Mouse (Mus musculus): Measurements from ENCODE around the gene Nme7. TPM values are rescaled to one million over a fixed set of nuclear protein-coding genes. Genes with fewer than 3 reads are reported as not detected.
A peak's percentile ranks its signal among the peaks of the same experiment; 100 is the strongest.

Nme7 gene
- polyA plus RNA-seq, 1 experiment from 2014 or later: 43.9 TPM

DNA sequence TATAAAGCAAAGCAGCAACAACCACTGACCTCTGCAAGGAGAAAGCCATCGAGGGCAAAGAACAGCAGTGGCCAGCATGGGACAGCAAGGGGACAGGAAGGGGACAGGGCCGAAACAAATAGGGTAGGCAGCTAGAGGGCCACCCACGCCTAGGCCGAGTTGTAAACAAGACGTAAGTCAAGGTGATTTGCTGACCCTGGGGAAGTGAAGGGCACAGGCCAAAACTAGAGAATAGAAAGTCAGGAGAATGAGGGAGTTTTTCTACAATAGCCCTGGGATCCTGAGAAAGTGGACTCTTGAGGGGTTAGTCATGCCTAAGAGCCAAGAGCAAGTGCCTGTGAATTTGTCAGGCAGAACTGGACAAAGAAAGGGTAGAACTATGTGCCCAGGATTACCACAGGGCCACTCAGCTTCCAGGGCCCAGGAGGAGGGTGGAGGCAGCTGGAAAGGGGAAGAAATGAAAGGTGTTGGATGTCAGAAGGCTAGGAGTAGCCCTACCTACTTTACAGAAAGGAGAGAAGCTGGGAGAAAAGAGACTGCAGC lies 141.8 kb downstream of the Nme7 start:
- Histone ChIP-seq H3K27me3 (no peaks in the 10 kb centered on the region), H3K4me2 (replicated peaks) (no peak overlapping the region), H3K36me3 (no peaks in the 10 kb centered on the region), H3K9me3 (no peaks in the 10 kb centered on the region), H3K9ac (no peak overlapping the region), H3K4me1 (no peaks in the 10 kb centered on the region), H3K27ac (no peak overlapping the region), H3K4me3 (no peak overlapping the region)
- WGBS: 79% methylated on average over 5 of the region's 5 CpGs
- no peak for ATAC-seq (ENCODE audit: low FRiP score, low read depth)

DNA sequence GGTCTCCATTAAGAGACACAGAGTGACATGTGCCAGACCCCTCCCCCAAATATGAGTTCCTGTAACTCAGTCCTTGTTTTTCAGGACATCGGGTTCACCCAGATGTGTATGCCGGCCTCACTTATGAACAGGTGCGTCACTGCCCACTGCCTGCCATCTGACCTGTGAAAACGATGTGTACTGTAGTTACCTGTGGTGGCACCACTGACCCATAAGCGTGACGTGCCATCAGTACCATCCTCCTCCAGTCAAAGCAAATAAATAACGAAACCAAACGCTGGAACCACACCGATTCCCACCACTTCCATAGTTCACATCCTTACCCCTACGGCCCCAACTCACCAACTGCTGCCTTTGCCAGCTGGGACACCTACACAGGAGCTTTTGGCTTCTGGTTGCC lies 142.6 kb downstream of the Nme7 start:
- ATAC-seq (ENCODE audit: low FRiP score, low read depth): no peak
- H3K4me3 ChIP-seq: no peak overlapping the region
- H3K27me3 ChIP-seq: no peaks in the 10 kb centered on the region
- no peaks in the 10 kb centered on the region for H3K4me1 ChIP-seq
- no peak overlapping the region for H3K4me2 ChIP-seq (replicated peaks)
- H3K36me3 ChIP-seq: no peaks in the 10 kb centered on the region
- H3K27ac ChIP-seq: no peak overlapping the region
- 89% methylated on average over 10 of the region's 10 CpGs for WGBS
- no peak overlapping the region for H3K9ac ChIP-seq
- H3K9me3 ChIP-seq: no peaks in the 10 kb centered on the region

DNA sequence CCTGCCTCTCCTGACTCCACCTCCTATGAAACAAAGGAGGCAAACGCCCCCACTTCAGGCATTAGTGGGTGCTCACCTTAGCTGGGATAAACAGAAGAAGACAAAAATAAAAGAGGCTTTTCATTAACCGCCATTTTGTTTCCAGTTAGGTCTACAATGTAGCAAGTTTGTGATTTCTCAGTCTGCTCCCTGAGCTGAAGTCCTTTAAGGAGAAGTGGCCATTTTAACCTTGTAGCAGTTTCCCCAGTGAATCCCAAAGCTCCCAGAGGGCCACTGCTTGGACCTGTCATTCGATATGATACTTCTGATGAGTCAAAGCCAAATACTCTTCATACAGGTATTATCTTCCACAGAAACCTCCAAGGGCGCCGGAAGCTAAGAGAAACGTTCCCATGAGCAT lies 143.6 kb downstream of the Nme7 start:
- no peak overlapping the region for H3K27ac ChIP-seq
- H3K4me3 ChIP-seq: no peak overlapping the region
- no peak overlapping the region for H3K9ac ChIP-seq
- H3K27me3 ChIP-seq: no peaks in the 10 kb centered on the region
- H3K36me3 ChIP-seq: no peaks in the 10 kb centered on the region
- ATAC-seq (ENCODE audit: low FRiP score, low read depth): no peak
- H3K9me3 ChIP-seq: no peaks in the 10 kb centered on the region
- H3K4me1 ChIP-seq: no peaks in the 10 kb centered on the region
- 93% methylated on average over 6 of the region's 6 CpGs for WGBS
- no peak overlapping the region for H3K4me2 ChIP-seq (replicated peaks)

DNA sequence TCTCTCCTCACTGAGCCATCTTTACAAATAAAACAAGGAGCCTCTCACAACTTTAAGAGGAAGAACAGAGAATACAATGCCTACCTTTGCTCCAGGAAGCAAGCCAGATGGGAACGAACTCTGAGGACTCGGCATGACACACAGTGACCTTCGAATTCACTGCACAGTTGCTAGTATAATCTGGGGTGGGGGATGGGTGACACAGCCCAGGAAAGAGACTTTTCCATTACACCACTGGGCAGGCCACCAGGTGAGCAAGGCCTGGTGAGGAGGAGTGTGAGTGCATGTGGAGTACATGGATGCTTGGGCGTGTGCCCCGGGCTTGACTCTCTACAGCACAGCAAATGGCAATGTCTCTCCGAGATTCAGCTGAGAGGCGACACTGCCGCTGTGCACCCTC lies 145.7 kb downstream of the Nme7 start:
- Histone ChIP-seq H3K36me3 (no peaks in the 10 kb centered on the region), H3K27ac (no peak overlapping the region), H3K27me3 (peaks cover 2% of the 10 kb centered on the region; the same call in 1 of the 2 replicates), H3K9ac (no peak overlapping the region), H3K4me1 (peaks cover 5% of the 10 kb centered on the region), H3K4me2 (replicated peaks) (no peak overlapping the region), H3K9me3 (no peaks in the 10 kb centered on the region), H3K4me3 (no peak overlapping the region)
- WGBS: 88% methylated on average over 8 of the region's 8 CpGs
- no peak for ATAC-seq (ENCODE audit: low FRiP score, low read depth)

DNA sequence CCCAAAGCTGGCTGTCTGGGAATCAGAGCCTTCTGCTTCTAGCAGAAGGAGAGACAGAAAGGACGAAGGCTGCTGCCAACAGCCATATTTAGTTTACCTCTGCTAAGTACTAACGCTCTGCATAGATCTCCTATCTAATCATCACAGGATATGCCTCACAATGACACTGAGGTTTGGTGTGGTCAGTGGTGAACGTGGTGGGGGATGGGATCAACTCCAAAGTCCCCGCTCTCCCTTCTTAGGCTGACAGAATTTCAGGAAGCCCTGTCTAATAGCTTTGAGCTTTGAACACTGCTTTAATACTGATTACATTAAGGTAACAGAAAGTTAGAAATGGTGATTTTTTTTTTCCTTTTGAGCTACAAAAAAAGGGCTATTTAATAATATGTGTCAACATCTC lies 146.3 kb downstream of the Nme7 start:
- H3K4me1 ChIP-seq: peaks cover 11% of the 10 kb centered on the region
- no peak overlapping the region for H3K9ac ChIP-seq
- no peak overlapping the region for H3K4me2 ChIP-seq (replicated peaks)
- no peak for ATAC-seq (ENCODE audit: low FRiP score, low read depth)
- peaks cover 5% of the 10 kb centered on the region; the same call in 1 of the 2 replicates for H3K27me3 ChIP-seq
- no peaks in the 10 kb centered on the region for H3K36me3 ChIP-seq
- H3K4me3 ChIP-seq: no peak overlapping the region
- no peak overlapping the region for H3K27ac ChIP-seq
- H3K9me3 ChIP-seq: no peaks in the 10 kb centered on the region
- 81% methylated on average over 4 of the region's 4 CpGs for WGBS

DNA sequence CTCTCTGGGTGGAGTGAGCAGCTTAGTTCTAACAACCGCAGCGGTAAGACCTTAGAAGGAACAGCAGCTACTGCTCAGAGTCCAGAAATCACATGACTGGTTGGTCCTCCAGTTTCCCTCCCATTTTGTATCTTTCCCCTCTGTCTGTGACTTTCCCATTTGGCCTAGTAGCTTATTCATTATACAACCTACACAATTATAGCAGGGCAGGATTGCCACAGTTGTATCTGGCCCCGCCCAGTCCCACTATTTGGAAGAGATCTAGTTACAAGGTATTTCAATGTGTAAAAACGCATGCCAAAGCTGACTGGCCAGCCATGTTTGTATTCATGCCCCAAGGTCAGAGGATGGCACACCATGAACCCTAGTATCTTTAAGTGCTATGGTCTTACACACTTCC lies 146.7 kb downstream of the Nme7 start:
- Histone ChIP-seq H3K9me3 (no peaks in the 10 kb centered on the region), H3K4me3 (no peak overlapping the region), H3K4me1 (peaks cover 11% of the 10 kb centered on the region), H3K4me2 (replicated peaks) (no peak overlapping the region), H3K36me3 (no peaks in the 10 kb centered on the region), H3K9ac (no peak overlapping the region), H3K27ac (no peak overlapping the region), H3K27me3 (peaks cover 6% of the 10 kb centered on the region)
- WGBS: 79% methylated on average over 4 of the region's 4 CpGs
- no peak for ATAC-seq (ENCODE audit: low FRiP score, low read depth)

DNA sequence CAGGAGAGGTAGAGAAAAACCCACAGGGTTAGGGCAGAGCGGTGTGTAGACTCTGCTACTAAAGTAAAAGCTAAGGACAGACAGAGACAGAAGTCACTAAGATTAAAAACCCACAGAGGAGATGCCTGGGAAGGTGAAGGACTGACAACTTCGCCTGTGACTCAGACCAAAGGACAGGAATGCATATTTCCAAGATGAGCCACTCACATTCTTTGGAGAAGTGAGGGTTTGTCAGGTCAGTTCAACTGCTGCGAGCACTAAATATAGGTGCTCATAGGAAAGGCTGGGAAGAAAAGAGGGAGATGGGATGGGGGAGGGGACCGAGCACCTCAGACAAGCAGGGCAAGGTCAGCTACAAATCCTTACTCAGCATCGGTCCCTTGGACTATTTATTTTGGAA lies 147.4 kb downstream of the Nme7 start:
- no peak overlapping the region for H3K9ac ChIP-seq
- peaks cover 13% of the 10 kb centered on the region for H3K27me3 ChIP-seq
- no peak overlapping the region for H3K4me2 ChIP-seq (replicated peaks)
- H3K4me1 ChIP-seq: peaks cover 15% of the 10 kb centered on the region
- 89% methylated on average over 5 of the region's 5 CpGs for WGBS
- no peak overlapping the region for H3K4me3 ChIP-seq
- no peak overlapping the region for H3K27ac ChIP-seq
- ATAC-seq (ENCODE audit: low FRiP score, low read depth): no peak
- H3K36me3 ChIP-seq: no peaks in the 10 kb centered on the region
- H3K9me3 ChIP-seq: no peaks in the 10 kb centered on the region

DNA sequence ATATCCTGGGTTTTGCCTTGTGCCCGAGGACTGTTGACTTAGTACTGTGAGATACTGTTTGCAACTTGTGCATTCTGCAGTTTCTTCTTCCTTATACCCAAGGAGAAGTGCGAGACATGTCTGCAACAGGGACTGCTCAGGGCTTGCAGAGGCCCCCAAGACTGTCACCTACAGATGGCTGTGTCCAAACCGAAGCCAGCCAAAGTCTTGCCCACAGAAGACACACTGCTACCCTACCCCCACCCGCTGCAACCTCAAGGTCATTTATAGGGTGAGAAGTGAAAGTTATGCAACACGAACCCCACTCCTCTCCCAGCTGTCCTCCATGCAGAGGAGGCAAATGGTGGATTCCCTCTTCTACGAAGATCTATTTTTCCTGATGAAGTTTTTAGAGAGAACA lies 148.7 kb downstream of the Nme7 start:
- H3K36me3 ChIP-seq: no peaks in the 10 kb centered on the region
- H3K4me3 ChIP-seq: no peak overlapping the region
- H3K27ac ChIP-seq: no peak overlapping the region
- H3K27me3 ChIP-seq: peaks cover 25% of the 10 kb centered on the region
- no peak overlapping the region for H3K9ac ChIP-seq
- H3K9me3 ChIP-seq: no peaks in the 10 kb centered on the region
- no peak overlapping the region for H3K4me2 ChIP-seq (replicated peaks)
- H3K4me1 ChIP-seq: peaks cover 27% of the 10 kb centered on the region
- 75% methylated on average over 6 of the region's 6 CpGs for WGBS
- no peak for ATAC-seq (ENCODE audit: low FRiP score, low read depth)

DNA sequence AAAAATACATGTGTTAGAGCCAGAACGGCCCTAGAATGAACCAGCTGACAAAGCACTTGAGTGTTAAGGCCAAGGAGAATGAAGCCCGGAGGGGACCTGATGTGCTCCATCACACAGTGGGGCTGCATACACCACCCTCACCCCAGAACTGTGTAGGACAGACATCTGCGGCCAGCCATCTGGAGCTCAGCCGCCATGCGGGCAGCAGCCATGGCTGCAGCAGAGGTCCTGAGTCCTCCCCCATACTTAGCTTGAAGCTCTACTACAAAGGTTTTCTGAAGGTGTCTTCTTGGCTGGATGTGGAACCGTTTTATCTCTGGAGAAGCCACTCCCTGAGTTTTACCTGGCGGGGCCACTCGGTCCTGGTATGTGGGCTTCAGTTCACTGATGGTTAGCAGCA lies 149.2 kb downstream of the Nme7 start:
- Histone ChIP-seq H3K4me3 (no peak overlapping the region), H3K9ac (no peak overlapping the region), H3K27ac (no peak overlapping the region), H3K4me1 (peaks cover 27% of the 10 kb centered on the region), H3K36me3 (no peaks in the 10 kb centered on the region), H3K9me3 (no peaks in the 10 kb centered on the region), H3K4me2 (replicated peaks) (no peak overlapping the region), H3K27me3 (peaks cover 25% of the 10 kb centered on the region)
- 91% methylated on average over 8 of the region's 8 CpGs for WGBS
- no peak for ATAC-seq (ENCODE audit: low FRiP score, low read depth)

DNA sequence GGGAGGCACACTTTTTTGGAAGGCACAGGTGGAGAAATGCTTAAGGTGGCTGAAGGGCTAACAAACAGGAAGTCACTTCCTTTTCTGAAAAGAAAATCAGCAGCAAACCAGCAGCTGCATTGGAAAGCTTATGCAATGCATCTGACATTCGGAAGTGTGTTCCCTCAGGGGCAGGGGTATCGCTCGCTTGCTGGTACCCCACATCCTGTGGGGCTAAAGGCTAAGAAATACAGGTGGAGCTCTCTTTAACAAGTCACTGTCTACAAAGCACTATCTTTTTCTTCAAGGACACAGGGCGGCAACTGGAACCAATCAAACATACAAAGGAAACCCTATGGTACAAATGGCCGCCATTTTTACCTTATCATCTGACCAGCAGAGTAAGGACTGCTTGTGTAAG lies 149.8 kb downstream of the Nme7 start:
- no peak for ATAC-seq (ENCODE audit: low FRiP score, low read depth)
- Histone ChIP-seq H3K9me3 (no peaks in the 10 kb centered on the region), H3K4me2 (replicated peaks) (no peak overlapping the region), H3K4me3 (no peak overlapping the region), H3K27me3 (peaks cover 30% of the 10 kb centered on the region), H3K27ac (no peak overlapping the region), H3K9ac (no peak overlapping the region), H3K4me1 (peaks cover 30% of the 10 kb centered on the region), H3K36me3 (no peaks in the 10 kb centered on the region)
- WGBS: 83% methylated on average over 5 of the region's 5 CpGs

DNA sequence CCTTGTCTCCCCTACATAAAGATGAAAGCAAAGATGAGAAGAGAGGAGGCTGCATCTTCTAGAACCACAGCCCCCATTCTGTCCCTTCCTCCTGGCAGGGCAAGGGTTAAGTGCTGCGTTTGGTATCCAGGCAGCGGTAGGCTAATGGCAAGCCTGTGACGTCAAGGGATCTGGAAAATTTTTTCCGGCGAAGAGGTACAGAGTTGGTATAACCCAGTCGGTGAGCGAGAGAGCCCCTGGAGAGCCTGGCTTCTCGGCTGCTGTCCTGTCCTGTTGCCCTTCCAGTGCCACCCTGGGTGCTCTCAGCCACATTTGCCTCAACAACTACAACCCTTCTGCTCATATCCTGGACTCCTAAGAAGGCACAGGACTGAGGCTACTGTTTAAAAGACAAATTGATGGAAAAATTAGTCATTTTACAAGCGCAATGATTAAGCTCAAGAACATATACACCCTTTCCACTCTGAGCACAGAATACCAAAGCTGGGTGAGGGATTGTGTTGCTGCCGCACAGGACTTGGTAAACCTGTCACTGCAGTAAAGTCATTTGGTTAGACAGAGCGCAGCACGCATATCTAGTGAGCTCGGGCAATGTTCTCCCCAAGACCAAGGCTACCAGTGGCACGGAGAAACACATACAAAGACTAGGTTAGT lies 151.0 kb downstream of the Nme7 start:
- H3K9ac ChIP-seq: no peak overlapping the region
- peaks cover 33% of the 10 kb centered on the region for H3K4me1 ChIP-seq
- H3K36me3 ChIP-seq: no peaks in the 10 kb centered on the region
- ATAC-seq (ENCODE audit: low FRiP score, low read depth): no peak
- peaks cover 41% of the 10 kb centered on the region for H3K27me3 ChIP-seq
- peak overlapping the region; percentile 55 for H3K4me2 ChIP-seq (replicated peaks)
- no peaks in the 10 kb centered on the region for H3K9me3 ChIP-seq
- H3K27ac ChIP-seq: no peak overlapping the region
- H3K4me3 ChIP-seq: peak overlapping the region; percentile 22
- WGBS: 32% methylated on average over 14 of the region's 14 CpGs

DNA sequence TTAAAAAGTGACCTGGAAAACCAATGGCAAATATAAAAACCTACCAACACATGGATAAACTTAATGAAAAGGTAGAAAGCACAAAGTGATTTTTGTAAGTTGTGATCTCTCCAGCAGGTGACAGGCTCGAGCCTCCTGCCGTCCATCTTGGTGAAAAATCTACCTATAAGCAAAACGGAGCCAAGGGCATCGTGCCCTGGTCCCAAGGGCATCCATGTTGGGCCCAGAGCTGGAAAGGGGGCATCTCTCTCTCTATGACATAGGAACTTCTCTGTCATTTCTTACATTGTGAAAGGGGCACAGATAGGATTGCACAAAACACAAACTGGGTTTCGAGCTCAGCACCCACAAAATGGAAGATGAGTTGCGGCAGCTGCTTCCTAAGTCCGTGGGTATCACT lies 151.7 kb downstream of the Nme7 start:
- Histone ChIP-seq H3K27ac (no peak overlapping the region), H3K9ac (no peak overlapping the region), H3K36me3 (no peaks in the 10 kb centered on the region), H3K9me3 (no peaks in the 10 kb centered on the region), H3K4me2 (replicated peaks) (peak overlapping the region; percentile 88; the same call in 1 of the 2 replicates), H3K4me3 (no peak overlapping the region), H3K27me3 (peaks cover 47% of the 10 kb centered on the region), H3K4me1 (peaks cover 33% of the 10 kb centered on the region)
- 64% methylated on average over 7 of the region's 7 CpGs for WGBS
- ATAC-seq (ENCODE audit: low FRiP score, low read depth): no peak

DNA sequence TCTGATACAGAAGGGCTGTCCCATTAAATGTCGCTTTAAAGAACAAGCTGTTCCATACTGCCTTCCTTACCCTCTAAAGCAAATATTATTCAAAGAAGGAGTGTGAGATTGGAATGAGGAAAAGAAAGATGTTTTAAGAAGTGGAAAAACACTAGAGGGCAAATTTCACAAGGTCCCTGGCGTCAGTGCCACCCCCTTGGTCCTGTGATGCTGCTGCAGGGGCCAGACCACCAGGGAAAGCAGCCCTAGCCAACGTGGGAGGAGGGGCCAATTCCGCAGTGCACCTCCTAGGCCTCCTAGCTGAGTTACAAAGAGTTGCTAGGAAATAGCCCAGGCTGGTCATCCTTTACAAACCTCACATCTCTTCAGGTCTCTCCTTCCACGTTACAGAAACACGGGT lies 152.1 kb downstream of the Nme7 start:
- WGBS: 28% methylated on average over 6 of the region's 6 CpGs

More for the DNA sequence above, 152.1 kb downstream of the Nme7 start:
- Histone ChIP-seq H3K4me1 (peaks cover 33% of the 10 kb centered on the region), H3K27me3 (peaks cover 52% of the 10 kb centered on the region), H3K9ac (no peak overlapping the region), H3K27ac (no peak overlapping the region), H3K4me3 (no peak overlapping the region), H3K36me3 (no peaks in the 10 kb centered on the region), H3K4me2 (replicated peaks) (peak overlapping the region; percentile 88), H3K9me3 (no peaks in the 10 kb centered on the region)
- no peak for ATAC-seq (ENCODE audit: low FRiP score, low read depth)

Data from limb, embryonic 13.5 days (tissue).